Mouse (Mus musculus) embryonic stem cell, embryonic (primary cell): ENCODE measurements at regions not wholly inside any gene's neighbourhood (a gene's known extent, or its start where the extent isn't known, plus 50 kb on each side); places are given as distances from the start of the nearest gene placed in this dataset.

Experiments
- CTCF ChIA-PET, 4 experiments: fragments of 300-600 bp in 2 of 4; fragments of 350-600 bp in 2 of 4; sonication (Branson Sonifier 250); formaldehyde crosslinking; loops; one replicate each; lab custom pipeline; 2022; ENCODE audit warnings: inconsistent platforms in 2 of 4; lab: Charles Lee
- POLR2A ChIA-PET, 4 experiments: fragments of 300-600 bp in 2 of 4; fragments of 350-600 bp in 2 of 4; sonication (Branson Sonifier 250); formaldehyde crosslinking; loops; one replicate each; lab custom pipeline; 2022; ENCODE audit warnings: antibody characterized with exemption in 4 of 4, inconsistent platforms in 1 of 4; lab: Charles Lee

- POLR2A ChIA-PET = interaction anchor here in 2 of 4 experiments (0.6 to 1.8 kb wide), 3 partner anchors 39 to 325 kb away, joined by 3 to 5 read pairs (median 4); no protein-coding TSS in a partner anchor
These were observed 533.1 kb upstream of the Tbx3 start for GRCm38 (mm10) chr5:119137409-119137808.

GRCm38 (mm10) chr5:119137821-119138221 is 532.6 kb upstream of the Tbx3 start:
- CTCF ChIA-PET = interaction anchor here in 1 of 4 experiments (0.6 kb wide), 1 partner anchor 381 kb away, joined by 4 read pairs; no protein-coding TSS in a partner anchor
- POLR2A ChIA-PET = interaction anchor here in 2 of 4 experiments (1.0 to 1.8 kb wide), 4 partner anchors 38 to 532 kb away, joined by 4 to 5 read pairs (median 4); partner anchors contain the start of gene Tbx3 (in 1 of the 2)

More at GRCm38 (mm10) chr5:119137409-119137808, 533.1 kb upstream of the Tbx3 start:
- CTCF ChIA-PET = interaction anchor here in 1 of 4 experiments (0.6 kb wide), 1 partner anchor 381 kb away, joined by 4 read pairs; no protein-coding TSS in a partner anchor

GRCm38 (mm10) chr5:119138293-119138692 is 532.2 kb upstream of the Tbx3 start:
- CTCF ChIA-PET = interaction anchor here in 2 of 4 experiments (0.5 to 0.6 kb wide), 3 partner anchors 171 to 565 kb away, joined by 3 to 13 read pairs (median 7); no protein-coding TSS in a partner anchor
- POLR2A ChIA-PET = interaction anchor here in 3 of 4 experiments (0.6 to 1.8 kb wide), 6 partner anchors 39 to 532 kb away, joined by 4 to 7 read pairs (median 4); partner anchors contain the start of gene Tbx3 (in 1 of the 3)

GRCm38 (mm10) chr5:119139336-119139735 is 531.1 kb upstream of the Tbx3 start:
- ChIA-PET CTCF (interaction anchor here in 2 of 4 experiments (0.7 kb wide), 2 partner anchors 192 to 766 kb away, joined by 4 to 6 read pairs; no protein-coding TSS in a partner anchor), POLR2A (interaction anchor here in 3 of 4 experiments (0.7 to 1.8 kb wide), 6 partner anchors 40 to 570 kb away, joined by 3 to 7 read pairs (median 4); no protein-coding TSS in a partner anchor)

GRCm38 (mm10) chr5:119139816-119140215 is 530.7 kb upstream of the Tbx3 start:
- ChIA-PET CTCF (no interaction called here), POLR2A (interaction anchor here in 2 of 4 experiments (0.7 to 1.7 kb wide), 2 partner anchors 40 to 504 kb away, joined by 4 to 7 read pairs; no protein-coding TSS in a partner anchor)

GRCm38 (mm10) chr5:119143411-119143810 is 527.1 kb upstream of the Tbx3 start:
- CTCF ChIA-PET = no interaction called here
- POLR2A ChIA-PET = no interaction called here

- ChIA-PET CTCF (interaction anchor here in 1 of 4 experiments (0.6 kb wide), 1 partner anchor 1771 kb away, joined by 3 read pairs; no protein-coding TSS in a partner anchor), POLR2A (interaction anchor here in 1 of 4 experiments (0.5 to 0.9 kb wide), 2 partner anchors 40 to 183 kb away, joined by 3 to 4 read pairs; no protein-coding TSS in a partner anchor)
These were observed 520.9 kb upstream of the Tbx3 start for GRCm38 (mm10) chr5:119149389-119150185.

- CTCF ChIA-PET = no interaction called here
- POLR2A ChIA-PET = interaction anchor here in 1 of 4 experiments (0.5 kb wide), 1 partner anchor 176 kb away, joined by 9 read pairs; no protein-coding TSS in a partner anchor
These were observed 517.4 kb upstream of the Tbx3 start for GRCm38 (mm10) chr5:119153086-119153485.

- CTCF ChIA-PET = no interaction called here
- POLR2A ChIA-PET = no interaction called here
These were observed 513.8 kb upstream of the Tbx3 start for GRCm38 (mm10) chr5:119156638-119157037.

GRCm38 (mm10) chr5:119158171-119158570 is 512.3 kb upstream of the Tbx3 start:
- CTCF ChIA-PET = interaction anchor here in 3 of 4 experiments (0.6 to 1.3 kb wide), 3 partner anchors 233 to 377 kb away, joined by 3 read pairs; no protein-coding TSS in a partner anchor
- POLR2A ChIA-PET = no interaction called here

- ChIA-PET POLR2A (no interaction called here), CTCF (no interaction called here)
These were observed 508.3 kb upstream of the Tbx3 start for GRCm38 (mm10) chr5:119162132-119162675.

- CTCF ChIA-PET = no interaction called here
- POLR2A ChIA-PET = no interaction called here
These were observed 502.8 kb upstream of the Tbx3 start for GRCm38 (mm10) chr5:119167718-119168117.

- ChIA-PET CTCF (no interaction called here), POLR2A (no interaction called here)
These were observed 501.2 kb upstream of the Tbx3 start for GRCm38 (mm10) chr5:119169274-119169673.

- ChIA-PET CTCF (no interaction called here), POLR2A (no interaction called here)
These were observed 498.8 kb upstream of the Tbx3 start for GRCm38 (mm10) chr5:119171626-119172025.

- ChIA-PET POLR2A (interaction anchor here in 1 of 4 experiments (0.6 to 0.7 kb wide), 2 partner anchors 466 to 1104 kb away, joined by 3 read pairs; no protein-coding TSS in a partner anchor), CTCF (interaction anchor here in 3 of 4 experiments (0.6 to 0.8 kb wide), 5 partner anchors 33 to 1449 kb away, joined by 3 to 7 read pairs (median 4); no protein-coding TSS in a partner anchor)
These were observed 491.7 kb upstream of the Tbx3 start for GRCm38 (mm10) chr5:119178805-119179204.

- ChIA-PET CTCF (no interaction called here), POLR2A (no interaction called here)
These were observed 486.9 kb upstream of the Tbx3 start for GRCm38 (mm10) chr5:119183545-119184047.

- ChIA-PET CTCF (no interaction called here), POLR2A (no interaction called here)
These were observed 483.9 kb upstream of the Tbx3 start for GRCm38 (mm10) chr5:119186611-119187010.

- CTCF ChIA-PET = interaction anchor here in 1 of 4 experiments (0.6 kb wide), 1 partner anchor 15 kb away, joined by 3 read pairs; no protein-coding TSS in a partner anchor
- POLR2A ChIA-PET = interaction anchor here in 1 of 4 experiments (1.1 kb wide), 1 partner anchor 11 kb away, joined by 4 read pairs; no protein-coding TSS in a partner anchor
These were observed 482.0 kb upstream of the Tbx3 start for GRCm38 (mm10) chr5:119188476-119188875.
